Mouse (Mus musculus): ENCODE data around the gene Gm8180.
"Not testable (repeated sequence)": the region's sequence is repeated elsewhere in the genome, so short reads cannot be mapped to it uniquely, and the experiment has no call there.

The Gm8180 gene

GRCm38 (mm10) chr14:43784645-43785044 lies at the start of gene Gm8180:
Gene Gm8180, minus strand, starts transcription at chr14:43784745.
- ATAC-seq (ENCODE audit: insufficient number of reproducible peaks, low FRiP score, low TSS enrichment): not testable (repeated sequence)

DNA sequence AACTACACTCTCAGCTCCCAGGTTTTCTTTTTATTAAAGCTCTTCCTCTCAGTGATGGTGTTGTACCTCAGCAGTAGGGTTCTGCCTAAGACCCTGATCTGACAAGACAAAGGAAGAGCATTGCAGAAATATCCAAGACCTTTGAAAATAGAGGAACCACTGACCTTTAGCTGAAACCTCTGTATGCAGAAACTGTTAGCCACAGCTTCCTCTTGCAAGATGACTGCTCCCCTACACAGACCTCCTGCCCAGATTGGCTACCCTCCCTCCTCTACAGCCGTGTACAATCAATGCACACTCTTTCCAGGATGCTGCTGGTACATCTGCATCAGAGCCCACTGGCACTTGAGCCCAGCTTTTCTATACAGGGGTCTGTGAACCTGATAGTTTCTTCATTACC lies 45.8 kb upstream of the Gm8180 start:
- ATAC-seq (ENCODE audit: insufficient number of reproducible peaks, low FRiP score, low TSS enrichment): not testable (repeated sequence)

DNA sequence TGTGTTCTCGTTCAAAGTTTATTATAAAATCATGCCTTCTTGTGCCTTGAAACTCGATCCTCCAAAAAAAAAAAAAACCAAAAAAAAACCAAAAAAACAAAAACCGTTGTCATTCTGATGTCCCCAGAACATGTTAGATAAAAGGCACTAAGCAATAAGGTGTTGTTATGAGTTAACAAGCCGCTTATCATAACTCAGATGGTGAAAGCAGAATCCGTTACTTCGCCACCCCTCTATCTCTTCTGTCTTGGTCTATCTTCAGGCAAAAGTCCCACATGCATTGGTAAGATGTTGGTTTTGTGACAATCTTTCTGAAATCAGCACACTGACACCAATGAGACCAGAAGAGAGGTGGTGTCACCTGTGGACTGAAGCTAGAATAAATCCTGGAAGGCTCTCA lies 39.6 kb upstream of the Gm8180 start:
- not testable (repeated sequence) for ATAC-seq (ENCODE audit: insufficient number of reproducible peaks, low FRiP score, low TSS enrichment)

GRCm38 (mm10) chr14:43821869-43822268 lies 37.3 kb upstream of the Gm8180 start:
- not testable (repeated sequence) for ATAC-seq (ENCODE audit: insufficient number of reproducible peaks, low FRiP score, low TSS enrichment)

- not testable (repeated sequence) for ATAC-seq (ENCODE audit: insufficient number of reproducible peaks, low FRiP score, low TSS enrichment)
These were observed 27.9 kb upstream of the Gm8180 start for GRCm38 (mm10) chr14:43812458-43812857.

DNA sequence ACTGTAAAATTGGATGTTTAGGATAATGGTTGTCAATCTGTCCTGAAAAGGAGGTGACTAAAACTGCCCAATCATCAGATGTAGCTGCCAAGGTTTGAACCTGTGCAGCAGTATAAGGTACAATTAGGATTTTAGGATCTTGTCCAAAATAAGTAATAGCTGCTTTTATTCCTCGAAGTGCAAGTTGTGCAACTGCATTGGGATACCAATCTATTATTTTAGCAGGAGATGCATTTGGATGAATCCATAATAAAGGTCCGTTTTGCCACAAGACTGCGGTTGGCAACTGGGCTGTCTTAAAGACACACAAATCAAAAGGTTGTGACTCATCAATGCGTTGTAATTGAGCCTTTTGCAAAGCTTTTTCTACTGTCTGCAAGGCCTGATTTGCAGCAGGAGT lies 23.6 kb upstream of the Gm8180 start:
- not testable (repeated sequence) for ATAC-seq (ENCODE audit: insufficient number of reproducible peaks, low FRiP score, low TSS enrichment)

- not testable (repeated sequence) for ATAC-seq (ENCODE audit: insufficient number of reproducible peaks, low FRiP score, low TSS enrichment)
These were observed 19.9 kb upstream of the Gm8180 start for GRCm38 (mm10) chr14:43804435-43804834.

DNA sequence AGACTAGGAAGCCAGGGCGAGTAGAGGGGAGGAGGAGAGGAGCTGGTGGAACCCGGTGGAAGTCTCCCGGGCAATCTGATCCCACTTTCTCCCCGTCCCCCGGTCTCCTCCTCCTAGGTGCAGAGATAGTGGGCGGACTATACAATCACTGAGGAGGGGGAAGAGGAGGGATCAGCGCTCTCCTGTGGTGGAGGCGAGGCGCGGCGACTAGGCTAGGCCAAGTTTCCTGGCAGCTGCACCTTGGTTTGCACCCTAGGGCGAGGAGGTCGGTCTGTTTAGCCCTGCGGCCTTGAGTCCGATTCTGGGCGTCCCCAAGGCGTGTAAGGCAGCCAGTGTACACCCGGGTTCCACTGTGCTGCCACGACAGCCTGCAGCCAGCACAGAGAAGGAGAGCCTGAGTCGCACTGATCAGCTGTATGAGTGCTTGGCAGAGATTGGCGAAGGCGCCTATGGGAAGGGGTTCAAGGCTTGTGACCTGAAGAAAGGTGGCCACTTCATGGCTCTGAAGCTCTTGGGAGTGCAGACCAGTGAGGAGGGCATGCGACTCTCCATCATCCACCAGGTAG lies 12.4 kb upstream of the Gm8180 start:
- ATAC-seq (ENCODE audit: insufficient number of reproducible peaks, low FRiP score, low TSS enrichment): not testable (repeated sequence)

DNA sequence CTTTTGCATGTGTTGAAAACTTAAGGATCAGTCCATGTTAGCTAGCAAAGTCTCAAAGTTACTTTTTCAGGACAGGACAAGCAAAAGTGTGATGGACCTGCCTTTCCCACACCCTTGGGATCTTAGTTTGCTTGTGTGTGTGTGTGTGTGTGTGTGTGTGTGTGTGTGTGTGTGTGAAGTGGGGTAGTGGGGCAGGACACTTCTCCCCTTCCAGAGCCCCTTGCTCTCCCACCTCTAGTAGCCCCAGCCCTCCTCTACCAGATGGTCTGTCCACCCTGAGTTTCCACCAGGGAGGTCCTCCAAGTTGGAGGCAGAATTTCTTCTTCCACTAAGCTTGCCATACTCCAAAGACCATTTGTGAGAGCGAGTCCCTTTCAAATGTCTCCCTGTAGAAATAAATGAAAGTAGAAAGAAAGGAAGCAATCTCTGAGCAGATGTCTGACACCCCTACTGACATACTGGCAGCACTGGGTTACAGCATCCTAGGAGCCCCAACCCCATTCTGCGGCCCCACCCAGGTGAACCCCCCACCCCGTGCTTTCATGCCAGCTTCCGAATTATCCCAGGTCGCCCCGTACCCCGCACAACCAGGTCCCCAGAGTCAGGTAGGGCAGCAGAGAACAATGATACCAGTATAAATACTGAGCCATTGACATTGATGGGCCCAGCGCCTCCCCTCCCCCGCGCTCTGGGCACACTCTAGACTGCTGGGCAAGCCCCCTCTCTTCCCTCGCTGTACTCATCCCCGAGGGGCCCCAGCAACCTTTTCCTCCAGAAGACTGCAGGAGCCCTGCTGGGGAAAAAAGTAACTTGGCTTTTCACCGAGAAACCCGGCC lies 11.7 kb upstream of the Gm8180 start:
- ATAC-seq (ENCODE audit: insufficient number of reproducible peaks, low FRiP score, low TSS enrichment): no peak; the same call in 1 of the 2 replicates

- not testable (repeated sequence) for ATAC-seq (ENCODE audit: insufficient number of reproducible peaks, low FRiP score, low TSS enrichment)
These were observed 9.3 kb upstream of the Gm8180 start for GRCm38 (mm10) chr14:43793811-43794210.

- ATAC-seq (ENCODE audit: insufficient number of reproducible peaks, low FRiP score, low TSS enrichment): not testable (repeated sequence)
These were observed 37.0 kb downstream of the Gm8180 start, which contains the start of gene Gm6526 for GRCm38 (mm10) chr14:43747566-43747965. Gene Gm6526, plus strand, starts transcription at chr14:43747866.

Data from cerebellum, adult (tissue).